Mouse (Mus musculus): ENCODE data around the gene Vmn2r91. TPM values are rescaled to one million over a fixed set of nuclear protein-coding genes. Genes with fewer than 3 reads are reported as not detected.
"Not testable (repeated sequence)": the region's sequence is repeated elsewhere in the genome, so short reads cannot be mapped to it uniquely, and the experiment has no call there.

Vmn2r91 gene
- total RNA-seq (2021): not detected

DNA sequence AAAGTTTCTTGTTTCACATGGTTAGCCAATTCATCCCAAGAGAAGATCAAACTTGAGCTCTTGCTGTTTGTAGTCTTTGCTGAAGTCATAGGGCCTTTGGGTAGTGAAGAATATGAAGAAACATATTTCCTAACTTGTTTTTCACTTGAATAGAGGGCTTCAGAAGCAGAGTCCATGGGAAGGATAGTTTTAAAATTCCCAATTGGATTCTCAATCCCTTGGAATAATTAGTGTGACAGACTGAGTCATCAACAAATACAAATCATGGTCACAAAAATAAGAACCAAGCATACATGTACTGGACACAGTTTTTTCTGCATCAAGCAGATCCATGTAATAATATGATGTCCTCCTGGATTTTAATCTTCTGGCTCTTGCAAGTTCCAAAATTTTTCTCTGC lies at the start of gene Vmn2r91:
Gene Vmn2r91, plus strand, starts transcription at position 301 of the 400 bp plus-strand sequence.
- intact Hi-C loops (cut with DNase I); DNase-seq (ENCODE audit: low spot score in 2 of 2): not testable (repeated sequence)

- intact Hi-C loops (cut with DNase I): no loop called here
- no peak for DNase-seq (ENCODE audit: low spot score in 2 of 2)
Measured at GRCm38 (mm10) chr17:18049124-18049523, 35.7 kb upstream of the Vmn2r91 start, which contains the start of gene Vmn2r124. Gene Vmn2r124 (plus strand): TSS chr17:18049424.

DNA sequence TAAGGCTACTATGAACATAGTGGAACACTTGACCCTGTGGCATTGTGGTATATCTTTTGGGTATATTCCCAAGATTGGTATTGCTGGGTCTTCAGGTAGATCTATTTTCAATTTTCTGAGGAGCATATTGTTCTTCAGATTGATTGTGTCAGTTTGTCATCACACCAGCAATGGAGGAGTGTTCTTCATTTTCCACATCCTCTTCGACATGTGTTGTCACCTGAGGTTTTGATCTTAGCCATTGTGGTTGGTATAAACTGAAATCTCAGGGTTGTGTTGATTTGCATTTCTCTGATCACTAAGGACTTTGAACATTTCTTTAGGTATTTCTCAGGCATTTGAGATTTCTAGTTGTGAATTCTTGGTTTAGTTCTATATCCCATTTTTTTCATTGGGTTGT lies 10.8 kb downstream of the Vmn2r91 start:
- DNase-seq (ENCODE audit: low spot score in 2 of 2); intact Hi-C loops (cut with DNase I): not testable (repeated sequence)

- intact Hi-C loops (cut with DNase I): loop anchor here (10.0 kb wide), 1 partner anchor 73 kb away; no protein-coding TSS in a partner anchor
Measured at GRCm38 (mm10) chr17:18102265-18102664, 17.4 kb downstream of the Vmn2r91 start.

GRCm38 (mm10) chr17:18151587-18151986 lies 66.8 kb downstream of the Vmn2r91 start, which contains the start of gene Vmn2r92:
Gene Vmn2r92 (plus strand): TSS chr17:18151887.
- DNase-seq (ENCODE audit: low spot score in 2 of 2); intact Hi-C loops (cut with DNase I): not testable (repeated sequence)

More at GRCm38 (mm10) chr17:18102265-18102664, 17.4 kb downstream of the Vmn2r91 start:
- not testable (repeated sequence) for DNase-seq (ENCODE audit: low spot score in 2 of 2)

GRCm38 (mm10) chr17:18161194-18161593 lies 76.4 kb downstream of the Vmn2r91 start:
- intact Hi-C loops (cut with DNase I); DNase-seq (ENCODE audit: low spot score in 2 of 2): not testable (repeated sequence)

Other genes with a start within 250 kb of the Vmn2r91 start
- under 1 TPM; 0.45 to 0.79 TPM for gene Has1, start 229.8 kb upstream of the Vmn2r91 start, total RNA-seq (2021)
- not detected for gene Fpr1, start 201.1 kb upstream of the Vmn2r91 start, total RNA-seq (2021)
- gene Fpr2, start 197.2 kb upstream of the Vmn2r91 start, total RNA-seq (2021): not detected
- gene Fpr3, start 197.2 kb upstream of the Vmn2r91 start, total RNA-seq (2021): not detected
- gene Fpr-rs4, start 63.3 kb upstream of the Vmn2r91 start, total RNA-seq (2021): not detected
- gene Vmn2r124, start 35.6 kb upstream of the Vmn2r91 start, total RNA-seq (2021): under 1 TPM; 0.07 to 0.10 TPM
- not detected for gene Vmn2r92, start 66.9 kb downstream of the Vmn2r91 start, total RNA-seq (2021)
- gene Vmn2r94, start 192.7 kb downstream of the Vmn2r91 start, total RNA-seq (2021): not detected
- gene Vmn2r93, start 213.1 kb downstream of the Vmn2r91 start, total RNA-seq (2021): not detected